Comparison of ENCODE assay signal across 26 mouse cellular contexts in genomic region chr16:32446563-32447138, GRCm38 (mm10). TPM values are rescaled to one million over a fixed set of nuclear protein-coding genes. Genes with fewer than 3 reads are reported as not detected.
"Had no signal": no experiment of that assay in that cellular context is flagged by ENCODE, and none has a peak within 500 bp of the region (broad histone marks: within the 10 kb centered on the region; RNA-seq: fewer than 3 reads in every experiment).

No protein-coding gene starts in this region.

- ATAC-seq: lung, postnatal 0 days; midbrain, embryonic 13.5 days; midbrain, embryonic 16.5 days had no signal

- H3K9ac ChIP-seq: kidney, embryonic 15.5 days; liver, embryonic 14.5 days; lung, embryonic 14.5 days; midbrain, embryonic 13.5 days; stomach, embryonic 15.5 days had no signal

- H3K27ac ChIP-seq: kidney, embryonic 15.5 days; left cerebral cortex, adult 2 months; liver, embryonic 14.5 days; macrophage; midbrain, embryonic 10.5 days; midbrain, embryonic 13.5 days; stomach, embryonic 15.5 days had no signal

- H3K27me3 ChIP-seq: kidney, embryonic 15.5 days; megakaryocyte, embryonic 14.5 days; midbrain, embryonic 13.5 days; stomach, embryonic 15.5 days had no signal

- H3K4me3 ChIP-seq: kidney, embryonic 15.5 days; left cerebral cortex, adult 2 months; megakaryocyte, embryonic 14.5 days; midbrain, embryonic 10.5 days; midbrain, embryonic 13.5 days; stomach, embryonic 15.5 days had no signal

- H3K36me3 ChIP-seq: stomach, embryonic 15.5 days had no signal

- DNase-seq: kidney, adult 11 months; kidney, adult 8-10 months; kidney, postnatal 10 days; kidney, postnatal 36 days; layer of hippocampus, postnatal 36 days; lung, embryonic 14.5 days; thymus, postnatal 25 days had no signal

- H3K4me2 ChIP-seq: kidney, embryonic 15.5 days; lung, embryonic 14.5 days; midbrain, embryonic 13.5 days; stomach, embryonic 15.5 days had no signal

- H3K9me3 ChIP-seq: kidney, embryonic 15.5 days; megakaryocyte, embryonic 14.5 days; midbrain, embryonic 10.5 days; midbrain, embryonic 13.5 days; stomach, embryonic 15.5 days had no signal

- H3K4me1 ChIP-seq: kidney, embryonic 15.5 days; midbrain, embryonic 10.5 days; midbrain, embryonic 13.5 days; stomach, embryonic 15.5 days had no signal

RNA-seq across cellular contexts. Expression of gene Slc51a, which starts 41.0 kb away (rescaled TPM):
- total RNA-seq: layer of hippocampus, adult 8-10 months; layer of hippocampus, postnatal 10 days; layer of hippocampus, postnatal 36 days; left cerebral cortex, adult 2 months; left cerebral cortex, postnatal 10 days; left cerebral cortex, postnatal 36 days had no signal

RNA-seq across cellular contexts. Expression of gene Tm4sf19, which starts 46.3 kb away (rescaled TPM):
- total RNA-seq: layer of hippocampus, adult 8-10 months; layer of hippocampus, postnatal 10 days; left cerebral cortex, adult 2 months; left cerebral cortex, postnatal 36 days had no signal
- polyA plus RNA-seq: kidney, embryonic 15.5 days; limb, embryonic 11.5 days; lung, embryonic 14.5 days; lung, postnatal 0 days; midbrain, embryonic 10.5 days; midbrain, embryonic 13.5 days; midbrain, embryonic 16.5 days; neural tube, embryonic 11.5 days; neural tube, embryonic 14.5 days; stomach, embryonic 15.5 days; thymus, postnatal 0 days had no signal

RNA-seq across cellular contexts. Expression of gene Zdhhc19, which starts 49.4 kb away (rescaled TPM):
- total RNA-seq: layer of hippocampus, postnatal 10 days; layer of hippocampus, postnatal 36 days; left cerebral cortex, adult 2 months; left cerebral cortex, postnatal 10 days; left cerebral cortex, postnatal 36 days had no signal
- polyA plus RNA-seq: kidney, embryonic 15.5 days; limb, embryonic 11.5 days; limb, embryonic 14.5 days; liver, embryonic 14.5 days; lung, embryonic 14.5 days; lung, postnatal 0 days; macrophage; midbrain, embryonic 10.5 days; midbrain, embryonic 13.5 days; neural tube, embryonic 11.5 days; neural tube, embryonic 14.5 days; thymus, postnatal 0 days had no signal
